Mouse (Mus musculus) midbrain, embryonic 15.5 days (tissue): ENCODE measurements around the gene Safb2. TPM values are rescaled to one million over a fixed set of nuclear protein-coding genes. Genes with fewer than 3 reads are reported as not detected.

Experiments
- polyA plus RNA-seq: library from polyadenylated mRNA; unstranded; fragments of >200 nt; fragmentation: Nextera tagmentation; extraction: Ambion mirVana; gene quantifications from 2 replicates; pipeline ENCODE4 v1.2.1, GENCODE M21; 2015

Gene Safb2
- polyA plus RNA-seq, 1 experiment from 2014 or later, result 86.1 TPM

Other genes with a start within 250 kb of the Safb2 start
- 339 and 349 TPM in 2 replicates for gene Ptprs, start 108.1 kb downstream of the Safb2 start, polyA plus RNA-seq
- not detected in 2 replicates for gene Znrf4, start 72.2 kb downstream of the Safb2 start, polyA plus RNA-seq
- gene Gm20219, start 30.2 kb downstream of the Safb2 start, polyA plus RNA-seq, result 1.4 and 2.0 TPM in 2 replicates
- gene Safb, start 240 bp upstream of the Safb2 start, polyA plus RNA-seq, result 120 and 129 TPM in 2 replicates
- gene 2410015M20Rik, start 25.2 kb upstream of the Safb2 start, polyA plus RNA-seq, result 169 and 175 TPM in 2 replicates
- gene Rpl36, start 28.8 kb upstream of the Safb2 start, polyA plus RNA-seq, result 917 and 926 TPM in 2 replicates
- 48.9 and 52.9 TPM in 2 replicates for gene Lonp1, start 42.3 kb upstream of the Safb2 start, polyA plus RNA-seq
- gene Catsperd, start 43.6 kb upstream of the Safb2 start, polyA plus RNA-seq, result 2.3 and 2.5 TPM in 2 replicates
- gene Ranbp3, start 88.7 kb upstream of the Safb2 start, polyA plus RNA-seq, result 109 and 116 TPM in 2 replicates
- gene Ndufa11, start 133.2 kb upstream of the Safb2 start, polyA plus RNA-seq, result 516 and 531 TPM in 2 replicates
- gene Vmac, start 133.4 kb upstream of the Safb2 start, polyA plus RNA-seq, result 15.5 and 18.2 TPM in 2 replicates
- 4.1 and 4.6 TPM in 2 replicates for gene Nrtn, start 172.9 kb upstream of the Safb2 start, polyA plus RNA-seq
- gene Dus3l, start 180.2 kb upstream of the Safb2 start, polyA plus RNA-seq, result 100.0 and 104 TPM in 2 replicates
- gene Prr22, start 185.7 kb upstream of the Safb2 start, polyA plus RNA-seq, result 1.4 TPM in 2 replicates
- 5.4 and 6.0 TPM in 2 replicates for gene Rfx2, start 246.4 kb upstream of the Safb2 start, polyA plus RNA-seq